Mouse (Mus musculus) urinary bladder, postnatal 0 days (tissue): ENCODE data around the gene Cnot9. TPM values are rescaled to one million over a fixed set of nuclear protein-coding genes. Genes with fewer than 3 reads are reported as not detected.

ENCODE experiments used
- polyA plus RNA-seq: library from polyadenylated mRNA; unstranded; fragments of >200 nt; fragmentation: Nextera tagmentation; extraction: Ambion mirVana; gene quantifications from 2 replicates; pipeline ENCODE4 v1.2.1, GENCODE M21; 2015

The Cnot9 gene
- polyA plus RNA-seq: 23.4 and 27.1 TPM in 2 replicates

DNA sequence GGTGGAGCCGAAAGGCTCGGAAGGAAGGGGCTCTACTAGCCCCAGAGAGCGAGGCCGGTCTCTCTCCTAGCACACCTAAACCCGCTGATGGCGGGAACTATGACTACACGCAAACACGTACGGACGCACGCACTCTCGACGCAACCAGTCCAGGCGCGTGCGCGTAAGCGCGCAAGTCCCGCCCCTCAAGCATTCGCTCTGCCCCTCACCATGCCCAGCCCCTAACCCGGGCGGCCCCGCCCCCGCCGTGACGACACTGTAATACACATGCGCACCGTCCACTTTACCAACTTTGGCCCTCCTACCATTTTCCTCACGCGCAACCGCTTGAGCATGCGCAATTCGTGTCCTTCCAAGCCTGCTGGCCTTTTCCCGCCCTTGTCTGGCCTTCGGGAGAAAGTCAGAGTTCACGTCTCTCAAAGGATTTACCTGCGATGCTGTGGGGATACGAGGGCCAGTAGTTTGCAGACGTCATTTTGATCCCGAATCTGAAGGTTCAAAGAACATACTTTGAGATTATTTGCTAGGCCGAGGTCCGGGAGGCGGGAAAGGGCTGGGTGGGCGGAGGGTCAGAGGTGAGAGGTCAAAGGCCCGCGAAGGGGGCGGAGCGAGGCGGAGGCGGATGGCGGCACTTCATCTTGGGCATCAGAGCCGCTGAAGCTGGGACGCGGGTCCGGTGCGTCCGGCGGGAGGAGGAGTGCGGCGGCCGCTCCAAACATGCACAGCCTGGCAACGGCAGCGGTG, at the start of gene Cnot9:
Gene Cnot9 (plus strand): TSS at position 338 of the 744 bp plus-strand sequence.

DNA sequence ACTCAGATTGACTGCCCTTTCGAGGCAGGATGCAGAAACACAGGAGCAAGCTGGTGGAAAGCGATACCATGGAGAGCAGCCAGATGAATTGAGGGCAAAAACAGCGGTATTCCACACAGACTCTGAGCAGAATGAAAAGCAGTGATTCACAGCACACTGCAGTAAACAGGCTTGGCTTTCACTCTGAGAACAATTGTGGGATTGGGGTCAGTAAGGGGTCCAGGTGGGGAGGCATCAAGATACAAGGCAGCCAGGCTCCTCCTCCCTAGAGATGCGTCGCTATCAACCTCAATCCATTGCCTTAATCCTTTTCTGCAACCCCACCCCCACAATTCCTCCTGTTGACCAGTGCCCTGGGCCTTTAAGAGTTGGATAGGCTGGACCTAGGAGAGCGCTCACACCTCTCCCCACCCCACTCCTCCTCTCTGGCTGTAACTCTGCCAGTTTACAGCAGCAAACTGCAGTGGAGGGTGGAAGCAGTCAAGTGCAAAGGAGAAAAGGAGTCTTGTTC, 36.6 kb downstream of the Cnot9 start, which contains the start of gene Plcd4:
Gene Plcd4 (plus strand): TSS at position 438 of the 511 bp plus-strand sequence.

DNA sequence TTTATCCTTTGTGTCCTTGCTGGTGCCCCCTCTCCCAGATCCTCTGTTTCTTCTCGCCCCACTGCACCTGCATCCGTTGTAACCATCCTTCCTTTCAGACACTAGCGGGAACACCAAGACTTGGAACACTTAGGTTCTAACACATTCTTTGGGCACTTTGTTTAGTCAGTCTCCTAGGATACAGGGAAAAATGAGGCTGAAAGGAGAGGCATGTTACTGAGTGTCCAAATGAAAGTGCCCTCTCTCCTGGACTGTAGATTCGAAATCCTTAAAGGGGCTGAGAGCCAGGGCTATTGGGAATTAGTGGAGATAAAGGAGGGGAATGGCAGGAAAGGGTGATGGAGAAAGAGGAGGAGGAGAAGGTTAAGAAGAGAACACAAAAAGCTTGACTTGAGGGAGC, 38.3 kb downstream of the Cnot9 start, which contains the start of gene Usp37:
Gene Usp37 (minus strand): TSS at position 101 of the 400 bp plus-strand sequence.

Other genes starting within 250 kb of the Cnot9 start
- 1.4 and 2.3 TPM in 2 replicates for gene Gpbar1, start 227.5 kb upstream of the Cnot9 start, polyA plus RNA-seq
- gene Aamp, start 221.3 kb upstream of the Cnot9 start, polyA plus RNA-seq: 160 and 178 TPM in 2 replicates
- gene Pnkd, start 221.1 kb upstream of the Cnot9 start, polyA plus RNA-seq: 80.3 and 85.3 TPM in 2 replicates
- gene Tmbim1, start 200.4 kb upstream of the Cnot9 start, polyA plus RNA-seq: 98.5 and 105 TPM in 2 replicates
- gene Catip, start 143.9 kb upstream of the Cnot9 start, polyA plus RNA-seq: 0.88 and 1.0 TPM in 2 replicates
- gene Slc11a1, start 130.9 kb upstream of the Cnot9 start, polyA plus RNA-seq: 5.6 and 31.7 TPM in 2 replicates
- gene Ctdsp1, start 114.5 kb upstream of the Cnot9 start, polyA plus RNA-seq: 59.2 and 61.2 TPM in 2 replicates
- 0.16 and 0.36 TPM in 2 replicates for gene Vil1, start 96.7 kb upstream of the Cnot9 start, polyA plus RNA-seq
- gene Plcd4, start 36.8 kb downstream of the Cnot9 start, polyA plus RNA-seq: 0.53 and 0.79 TPM in 2 replicates
- gene Usp37, start 38.2 kb downstream of the Cnot9 start, polyA plus RNA-seq: 9.4 and 9.5 TPM in 2 replicates
- gene Zfp142, start 82.2 kb downstream of the Cnot9 start, polyA plus RNA-seq: 2.9 and 3.3 TPM in 2 replicates
- gene Bcs1l, start 82.2 kb downstream of the Cnot9 start, polyA plus RNA-seq: 8.8 and 9.8 TPM in 2 replicates
- 19.0 and 20.6 TPM in 2 replicates for gene Rnf25, start 95.3 kb downstream of the Cnot9 start, polyA plus RNA-seq
- gene Stk36, start 95.4 kb downstream of the Cnot9 start, polyA plus RNA-seq: 0.79 and 1.7 TPM in 2 replicates
- 3.6 and 3.7 TPM in 2 replicates for gene Ttll4, start 155.7 kb downstream of the Cnot9 start, polyA plus RNA-seq
- gene Cyp27a1, start 207.5 kb downstream of the Cnot9 start, polyA plus RNA-seq: 8.5 and 10.7 TPM in 2 replicates
- 0.41 and 0.58 TPM in 2 replicates for gene Prkag3, start 243.2 kb downstream of the Cnot9 start, polyA plus RNA-seq